Mouse (Mus musculus) thymus, adult 18-20 months (tissue): ENCODE data around the gene Slc15a3.

Experiments
- DNase-seq, 2 experiments: peaks; one replicate each; pipeline ENCODE4 v3.0.0; 2022; ENCODE audit warnings: mixed read lengths in 2 of 2

Gene Slc15a3

DNA sequence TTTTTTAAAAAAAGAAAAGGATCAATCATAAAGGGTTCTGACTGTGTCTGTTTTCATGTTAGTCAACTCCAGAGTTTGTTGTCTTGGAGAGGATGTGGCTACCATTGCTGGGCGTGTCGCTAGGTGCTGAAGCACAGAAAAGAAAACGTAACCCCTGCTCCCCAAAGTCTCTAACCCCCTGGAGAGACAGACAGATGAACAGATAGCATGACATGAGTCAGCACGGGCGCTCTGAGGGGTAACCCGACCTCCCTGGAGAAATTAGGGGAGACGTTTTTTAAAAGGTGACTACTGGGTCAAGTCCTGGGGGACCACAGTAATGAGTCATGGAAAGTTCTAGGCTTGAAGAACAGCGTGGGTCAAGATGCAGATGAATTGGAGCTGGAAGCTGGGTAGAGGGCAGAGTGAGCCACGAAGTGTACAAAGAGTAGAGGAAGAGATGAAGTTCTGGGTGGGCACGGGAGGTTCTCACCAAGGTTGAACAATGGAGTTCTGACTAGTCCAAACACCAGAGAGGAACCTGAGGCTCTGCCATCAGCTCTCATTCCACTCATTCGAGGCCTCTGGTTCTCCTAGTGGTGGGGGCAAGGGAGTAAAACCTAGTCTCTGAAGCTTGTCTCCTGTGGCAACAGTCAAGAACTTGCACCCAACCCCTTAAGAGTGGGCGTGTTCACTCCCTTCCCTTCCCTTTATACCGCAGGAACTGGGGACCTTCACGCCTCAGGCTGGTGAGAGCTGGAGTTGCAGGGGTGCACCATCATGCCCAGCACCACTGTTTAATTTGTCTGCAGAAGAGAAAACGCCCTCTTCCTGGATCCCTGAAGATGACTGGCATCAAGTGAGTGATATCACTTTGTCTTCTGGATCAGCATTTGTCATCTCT is at the start of gene Slc15a3:
Gene Slc15a3 (plus strand): TSS at position 718 of the 883 bp plus-strand sequence.
- no peak for DNase-seq

DNA sequence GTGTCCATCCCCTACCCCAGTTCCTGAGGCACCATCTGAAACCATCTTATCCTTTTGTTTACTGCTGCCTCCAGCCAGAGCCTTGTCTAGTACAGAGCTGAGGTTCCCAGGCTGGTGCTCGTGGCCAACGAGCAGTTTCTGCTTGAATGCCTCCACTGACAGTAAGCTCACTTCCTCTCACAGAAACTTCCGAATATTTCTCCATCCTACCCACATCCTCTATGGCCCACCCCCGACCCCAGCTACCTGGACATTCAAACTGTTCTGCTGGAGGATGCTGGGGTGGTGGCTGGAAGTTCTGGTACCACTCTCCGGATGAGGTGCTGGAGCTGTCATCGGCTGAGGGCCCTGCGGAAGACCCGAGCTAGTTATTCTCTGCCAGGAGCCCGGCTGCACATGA is 49.2 kb upstream of the Slc15a3 start:
- DNase-seq = no peak

DNA sequence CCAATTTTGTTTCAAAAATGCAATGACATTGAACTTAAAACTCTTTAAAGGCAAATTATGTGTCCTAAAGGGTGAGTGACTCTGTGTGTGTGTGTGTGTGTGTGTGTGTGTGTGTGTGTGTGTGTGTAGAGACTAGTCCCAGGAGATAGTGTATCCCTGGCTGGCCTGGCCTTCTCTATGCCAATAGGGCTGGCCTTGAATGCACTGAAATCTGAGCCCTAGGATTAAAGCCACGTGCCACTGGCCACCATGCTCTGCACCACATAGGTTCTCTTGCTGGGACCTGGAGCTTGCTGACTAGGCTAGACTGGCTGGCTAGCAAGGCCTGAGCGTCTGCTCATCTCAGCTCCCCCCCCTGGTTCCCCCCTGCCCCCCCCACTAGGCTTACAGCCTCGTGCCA is 46.5 kb upstream of the Slc15a3 start:
- no peak for DNase-seq

DNA sequence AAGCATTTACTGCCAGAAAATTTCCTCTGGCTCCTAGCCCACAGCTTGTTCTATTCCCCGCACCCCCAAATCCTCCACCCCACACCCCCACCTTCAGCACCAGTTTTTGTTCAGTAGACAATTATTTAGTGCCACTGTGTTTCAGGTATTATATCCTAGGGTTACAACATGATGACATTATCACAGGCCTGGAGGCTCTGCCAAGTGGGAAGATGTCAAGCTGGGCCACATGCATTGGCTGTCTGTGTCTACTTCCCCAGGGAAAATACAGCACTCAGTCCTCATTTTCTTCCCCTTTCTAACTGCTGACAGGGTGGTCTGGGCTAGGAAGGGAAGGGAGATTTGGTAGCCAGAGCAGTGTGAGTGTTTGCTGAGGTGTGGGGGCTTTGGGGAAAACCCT is 44.6 kb upstream of the Slc15a3 start:
- DNase-seq = no peak

DNA sequence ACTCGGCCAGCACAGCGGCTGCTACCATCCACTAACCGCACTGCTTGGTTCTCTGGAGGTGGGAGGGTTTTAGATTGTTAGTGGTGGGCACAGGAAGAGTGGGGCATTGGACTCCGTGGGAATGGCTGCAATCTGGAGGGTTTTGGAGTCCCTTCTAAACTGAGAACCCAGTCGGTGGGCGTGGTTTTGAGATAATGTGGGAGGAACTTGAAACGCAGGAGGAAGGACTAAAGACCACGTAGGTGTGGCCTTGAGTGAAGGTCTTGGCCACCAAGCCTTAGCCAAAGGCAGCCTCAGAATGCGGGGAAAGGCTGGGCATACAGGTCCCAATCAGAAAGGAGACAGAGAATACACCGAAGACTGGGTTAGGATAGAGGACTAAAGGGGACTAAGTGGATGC is 41.0 kb upstream of the Slc15a3 start:
- no peak for DNase-seq

DNA sequence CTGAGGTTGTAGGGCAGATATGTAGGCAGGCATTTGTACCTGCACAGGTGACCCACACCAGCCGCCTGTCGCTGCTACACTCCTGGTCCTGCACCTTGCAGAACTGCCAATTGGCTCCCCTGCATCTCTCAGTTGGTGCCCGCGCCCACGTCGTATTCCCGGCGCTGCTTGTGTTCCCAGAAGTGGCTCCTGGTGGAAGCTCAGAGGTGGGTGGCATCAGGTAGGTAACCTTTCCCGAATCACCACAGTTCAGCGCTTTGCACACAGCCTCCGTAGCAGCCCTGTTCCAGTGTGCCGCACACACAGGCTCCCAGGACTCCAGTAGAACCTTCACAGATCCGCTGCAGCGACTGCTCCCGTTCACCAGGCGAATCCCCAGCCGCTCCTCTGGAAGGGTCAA is 40.4 kb upstream of the Slc15a3 start:
- no peak for DNase-seq

DNA sequence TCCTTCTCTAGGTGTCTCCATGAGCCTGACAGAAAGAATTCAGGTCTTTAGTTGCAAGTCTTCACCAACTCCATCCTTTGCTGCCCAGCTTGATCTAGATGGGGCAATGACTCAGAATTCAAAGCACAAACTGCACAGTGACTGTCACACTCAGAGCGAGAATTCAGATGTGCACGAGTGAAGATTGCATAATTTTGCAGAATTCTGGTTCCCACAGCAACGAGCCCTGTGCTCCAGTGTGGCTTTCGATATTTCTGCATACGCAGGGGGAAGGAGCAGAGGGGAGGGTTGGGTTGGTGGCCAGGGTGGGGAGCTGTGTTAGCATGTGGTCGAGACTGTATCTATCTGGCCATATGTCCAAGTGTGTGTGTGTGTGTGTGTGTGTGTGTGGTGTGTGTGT is 38.5 kb upstream of the Slc15a3 start:
- no peak for DNase-seq

DNA sequence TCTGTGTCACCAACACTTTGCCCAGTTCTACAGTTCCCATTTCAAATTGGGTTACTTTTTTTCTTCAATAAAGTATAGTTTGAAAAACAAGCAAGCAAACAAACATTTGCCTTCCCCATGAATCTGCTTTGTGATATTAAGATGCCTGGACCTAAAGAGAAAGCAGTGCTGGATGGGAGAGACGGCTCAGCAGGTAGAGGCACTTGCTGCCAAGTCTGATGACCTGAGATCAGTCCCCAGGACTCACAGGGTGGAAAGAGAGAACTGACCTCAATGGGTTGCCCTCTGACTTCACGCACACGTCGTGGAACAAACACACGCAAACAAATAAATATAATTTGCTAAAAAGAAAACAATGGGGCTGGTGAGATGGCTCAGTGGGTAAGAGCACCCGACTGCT is 37.6 kb upstream of the Slc15a3 start:
- no peak for DNase-seq

DNA sequence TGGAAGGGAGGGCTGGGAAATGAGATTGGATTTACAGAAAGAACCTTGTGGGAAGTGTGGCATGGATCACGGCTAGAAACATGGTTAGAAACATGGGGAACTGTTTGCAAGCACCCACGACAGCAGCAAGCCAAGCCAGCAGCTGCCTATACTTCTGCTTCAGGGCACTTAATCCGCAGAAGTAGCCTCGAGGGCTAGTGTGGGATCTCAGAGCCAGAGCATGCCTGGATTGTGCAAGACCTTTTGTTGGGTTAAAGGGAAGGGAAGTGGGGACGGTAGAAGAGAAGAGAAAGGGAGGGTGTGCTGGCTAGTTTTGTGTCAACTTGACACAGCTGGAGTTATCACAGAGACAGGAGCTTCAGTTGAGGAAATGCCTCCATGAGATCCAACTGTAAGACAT is 35.8 kb upstream of the Slc15a3 start:
- no peak for DNase-seq

DNA sequence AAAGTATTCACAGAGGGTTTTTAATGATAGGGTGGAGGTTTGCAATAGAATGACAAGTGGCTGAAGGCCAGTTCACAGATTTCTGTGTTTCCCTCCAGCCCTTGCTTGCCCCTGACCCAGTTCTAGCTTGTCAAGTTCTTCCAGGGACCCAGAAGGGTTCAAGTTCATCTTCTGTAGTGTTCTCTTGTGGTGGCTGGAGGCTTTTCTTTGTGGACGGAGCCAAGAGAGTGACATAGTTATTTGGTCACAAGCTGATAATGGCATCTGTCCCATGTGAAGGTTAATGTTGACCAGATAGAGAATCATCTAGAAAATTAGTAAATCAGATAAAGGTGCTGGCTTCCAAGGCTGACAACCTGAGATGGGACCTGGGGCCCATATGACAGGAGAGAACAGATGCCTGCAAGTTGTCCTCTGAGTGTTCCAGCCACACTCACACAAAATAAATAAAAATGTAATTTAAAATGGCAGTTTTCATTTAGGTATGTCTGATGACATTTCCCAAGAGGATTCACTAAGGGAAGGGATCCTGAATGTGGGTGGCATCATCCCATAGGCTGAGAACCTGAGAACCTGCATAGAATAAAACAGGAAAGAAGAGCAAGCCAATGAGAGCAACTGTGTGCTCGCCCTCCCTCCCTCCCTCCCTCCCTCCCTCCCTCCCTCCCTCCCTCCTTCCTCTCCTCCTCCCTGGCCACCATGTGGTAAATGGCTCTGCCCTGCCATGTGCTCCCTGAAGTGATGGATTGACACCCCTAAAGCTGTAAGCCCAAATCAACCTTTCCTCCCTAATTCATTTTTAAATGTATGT is 34.5 kb upstream of the Slc15a3 start:
- no peak for DNase-seq

DNA sequence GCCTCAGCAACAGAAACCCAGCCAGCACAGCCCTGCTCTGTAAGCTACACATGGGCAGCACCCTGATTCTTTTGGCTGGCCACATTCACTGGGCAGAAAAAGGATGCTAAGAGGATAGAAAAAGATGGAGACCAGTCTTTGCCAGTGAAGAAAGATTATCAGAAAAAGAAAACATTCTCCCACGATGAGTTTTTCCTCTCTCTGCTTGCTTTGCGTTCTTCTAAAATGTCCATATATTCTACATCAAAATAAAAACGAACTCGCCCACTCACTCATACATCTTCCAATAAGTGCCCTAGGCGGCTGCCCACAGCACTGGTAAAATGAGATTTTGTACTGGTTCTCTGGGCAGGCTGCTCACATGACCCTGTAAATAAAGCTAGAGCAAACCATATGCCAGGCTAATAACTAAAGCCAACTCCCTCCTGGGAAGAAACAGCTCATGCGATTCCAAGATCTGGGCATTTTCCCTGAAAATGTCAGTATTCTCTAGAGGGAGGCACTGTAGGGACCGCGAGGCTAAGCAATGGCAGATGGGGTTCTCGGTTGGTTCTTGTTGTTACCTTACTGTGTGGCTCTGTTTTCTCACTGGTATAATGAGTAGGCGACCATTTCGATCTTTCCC is 33.8 kb upstream of the Slc15a3 start:
- DNase-seq = no peak

DNA sequence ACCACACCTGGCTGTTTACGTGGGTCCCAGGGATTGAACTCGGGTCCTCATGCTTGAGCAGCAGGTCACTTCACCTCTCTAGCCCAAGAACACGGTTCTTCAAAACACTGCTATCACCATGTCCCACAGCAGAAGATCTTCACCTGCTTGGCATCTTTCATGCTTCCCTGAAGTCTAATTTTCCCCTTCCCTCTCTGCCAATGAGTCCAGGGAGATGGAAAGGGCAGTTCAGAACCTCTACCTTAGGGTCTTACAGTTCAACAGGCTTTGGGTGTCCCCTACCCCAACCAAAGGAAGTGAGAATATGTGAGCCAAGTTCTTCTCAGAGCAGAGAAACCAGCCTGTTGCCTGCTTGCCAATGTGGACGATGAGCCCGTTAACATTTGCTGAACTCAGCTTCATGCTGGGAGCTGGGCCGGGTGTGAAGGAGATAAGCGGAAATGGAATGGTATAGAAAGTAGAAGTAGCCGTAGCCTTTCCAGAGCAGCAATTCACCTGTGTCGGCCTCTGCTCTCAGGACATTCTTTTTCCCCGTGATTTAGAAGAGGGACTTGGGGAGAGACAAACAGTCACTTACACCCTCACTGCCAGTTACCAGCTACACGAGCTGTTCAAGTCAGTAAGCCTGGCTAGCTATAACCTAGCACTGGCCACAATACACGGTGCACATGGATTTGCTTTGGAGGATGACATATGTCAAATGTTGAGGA is 30.8 kb upstream of the Slc15a3 start:
- no peak for DNase-seq

DNA sequence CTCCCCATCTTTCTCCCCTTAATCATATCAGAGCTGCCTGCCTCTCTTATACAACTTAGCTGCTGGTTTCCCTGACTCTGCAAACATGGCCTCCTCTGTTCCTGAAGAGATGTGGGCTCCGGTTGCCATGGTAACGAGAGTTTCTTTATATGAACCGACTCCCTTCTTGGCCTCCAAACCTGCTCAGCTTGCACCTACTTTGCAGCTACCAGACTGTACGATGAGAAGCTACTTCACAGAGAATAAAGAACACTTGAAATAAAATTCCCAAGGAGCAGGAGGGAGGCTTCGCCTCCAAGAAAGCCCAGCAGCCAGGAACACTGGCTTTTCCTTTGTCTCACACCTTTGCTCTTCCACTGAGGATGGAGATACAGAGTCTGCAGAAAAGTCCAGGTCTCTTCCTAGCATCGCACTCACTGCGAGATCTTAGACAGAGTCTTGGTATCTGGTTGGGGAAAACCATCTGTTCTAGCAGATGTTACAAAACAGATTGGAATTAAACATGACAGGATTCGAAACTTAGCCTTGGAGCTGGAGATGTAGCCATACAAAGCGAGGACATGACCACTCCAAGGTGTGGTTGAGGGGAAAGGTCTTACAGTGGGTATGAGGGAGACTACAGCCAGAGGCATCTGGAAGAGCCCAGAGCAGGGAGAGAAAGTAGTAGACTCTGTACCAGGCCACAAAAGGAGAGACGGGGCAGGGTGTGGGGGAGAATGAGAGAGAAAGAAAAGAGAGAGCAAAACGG is 29.9 kb upstream of the Slc15a3 start:
- DNase-seq = no peak

DNA sequence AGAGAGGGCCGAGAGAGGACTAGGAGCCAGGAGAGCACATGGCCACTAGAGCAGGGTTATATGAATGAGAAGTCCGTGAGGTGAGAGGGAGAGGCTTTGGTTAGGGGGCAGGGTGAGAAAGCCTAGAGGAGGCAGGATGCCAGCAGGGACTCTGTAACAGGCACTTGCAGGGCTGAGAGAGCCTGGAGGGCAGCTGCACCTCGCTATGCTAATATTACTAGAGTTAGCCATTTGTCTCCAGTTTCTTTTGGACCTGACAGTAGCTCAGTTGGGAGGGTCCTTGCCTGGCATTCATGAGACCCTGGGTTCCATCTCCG is 29.4 kb upstream of the Slc15a3 start:
- no peak for DNase-seq

DNA sequence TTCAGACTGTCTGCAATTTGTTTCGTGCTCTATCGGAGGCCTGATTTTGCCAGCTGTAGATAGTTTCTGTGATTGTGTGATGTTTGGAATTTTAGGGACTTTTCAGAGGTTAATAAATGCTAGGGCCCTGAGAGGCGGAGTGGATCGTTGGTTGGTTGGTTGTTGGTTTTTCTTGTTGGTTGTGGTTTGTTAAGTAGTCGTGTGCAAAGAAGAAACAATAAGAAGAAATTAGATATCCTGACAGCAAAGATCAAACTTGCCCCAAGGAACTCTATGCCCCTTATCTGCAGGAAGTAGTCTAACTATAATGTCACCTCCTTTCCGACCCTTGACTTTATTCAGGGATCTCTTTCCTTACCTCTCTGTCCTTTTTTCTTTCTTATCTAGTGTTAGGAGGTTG is 28.1 kb upstream of the Slc15a3 start:
- no peak for DNase-seq

DNA sequence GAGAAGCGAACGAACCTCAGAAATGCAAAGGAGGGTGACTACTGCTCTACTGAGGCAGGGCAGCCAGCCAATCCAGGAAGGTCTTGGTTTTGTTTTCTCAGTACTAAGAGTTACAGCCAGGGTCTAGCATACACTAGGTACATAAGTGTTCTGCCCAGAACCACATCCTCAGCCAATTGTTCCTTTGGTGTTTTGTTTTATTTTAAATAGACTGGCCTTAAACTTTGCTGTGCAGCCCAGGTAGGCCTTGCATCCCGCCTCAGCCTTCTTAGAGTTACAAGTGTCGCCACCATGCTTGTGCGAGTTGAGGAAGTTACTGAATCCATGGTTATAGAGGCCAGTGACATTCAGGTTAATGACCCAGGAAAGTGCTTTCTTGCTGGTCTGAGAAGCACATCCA is 26.5 kb upstream of the Slc15a3 start:
- DNase-seq = no peak

DNA sequence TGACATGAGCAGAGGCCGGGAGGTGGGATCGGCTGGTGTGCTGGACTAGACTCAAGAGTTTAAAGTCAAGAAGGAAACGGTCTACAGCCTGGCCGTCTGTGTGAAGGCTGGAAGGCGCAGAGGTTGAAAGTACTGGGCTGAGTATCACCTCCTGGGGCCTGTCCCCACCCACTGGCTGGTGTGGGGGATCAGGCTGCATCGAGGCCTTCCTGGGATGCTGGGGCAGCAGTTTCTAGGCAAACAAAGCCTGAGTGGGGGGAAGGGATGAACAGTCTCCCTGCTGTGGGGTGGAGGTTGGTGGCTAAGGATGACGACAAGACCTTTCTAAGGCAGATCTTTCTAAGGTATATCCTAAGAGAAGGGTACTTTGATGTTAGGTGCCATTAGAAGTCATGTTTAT is 25.6 kb upstream of the Slc15a3 start:
- no peak for DNase-seq

DNA sequence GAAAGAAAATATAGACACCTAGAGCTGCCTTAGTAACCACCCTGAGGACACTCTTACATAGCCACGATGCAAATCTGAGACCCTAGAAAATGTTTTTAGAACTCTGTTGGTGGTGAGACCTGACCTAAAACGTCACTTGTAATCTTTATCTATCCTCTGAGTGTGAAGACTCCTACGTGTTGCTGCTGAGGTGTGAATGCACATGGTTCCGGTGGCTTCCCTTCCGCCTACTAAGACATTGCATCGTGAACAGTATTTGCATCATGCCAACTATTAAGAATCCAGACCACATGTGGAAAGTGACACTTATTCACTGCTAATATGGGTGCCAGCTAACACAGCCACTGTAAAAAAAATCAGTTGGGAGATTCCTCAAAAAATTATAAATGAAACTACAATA is 23.7 kb upstream of the Slc15a3 start:
- no peak for DNase-seq

DNA sequence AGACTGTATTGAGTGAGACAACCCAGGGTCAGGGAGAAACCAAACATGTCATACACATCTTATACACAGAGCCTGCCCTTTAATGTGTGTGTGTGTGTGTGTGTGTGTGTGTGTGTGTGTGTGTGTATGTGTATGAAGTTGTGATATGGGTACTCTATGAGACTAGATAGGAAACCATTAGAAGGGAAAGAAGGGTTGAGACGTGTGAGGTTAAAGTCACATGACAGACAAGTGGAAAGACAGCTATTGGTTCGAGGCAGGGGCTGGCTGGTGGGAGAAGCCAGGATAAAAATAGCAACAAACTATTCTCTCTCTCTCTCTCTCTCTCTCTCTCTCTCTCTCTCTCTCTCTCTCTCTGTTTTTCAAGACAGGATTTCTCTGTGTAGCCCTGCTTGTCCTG is 23.1 kb upstream of the Slc15a3 start:
- DNase-seq = no peak

DNA sequence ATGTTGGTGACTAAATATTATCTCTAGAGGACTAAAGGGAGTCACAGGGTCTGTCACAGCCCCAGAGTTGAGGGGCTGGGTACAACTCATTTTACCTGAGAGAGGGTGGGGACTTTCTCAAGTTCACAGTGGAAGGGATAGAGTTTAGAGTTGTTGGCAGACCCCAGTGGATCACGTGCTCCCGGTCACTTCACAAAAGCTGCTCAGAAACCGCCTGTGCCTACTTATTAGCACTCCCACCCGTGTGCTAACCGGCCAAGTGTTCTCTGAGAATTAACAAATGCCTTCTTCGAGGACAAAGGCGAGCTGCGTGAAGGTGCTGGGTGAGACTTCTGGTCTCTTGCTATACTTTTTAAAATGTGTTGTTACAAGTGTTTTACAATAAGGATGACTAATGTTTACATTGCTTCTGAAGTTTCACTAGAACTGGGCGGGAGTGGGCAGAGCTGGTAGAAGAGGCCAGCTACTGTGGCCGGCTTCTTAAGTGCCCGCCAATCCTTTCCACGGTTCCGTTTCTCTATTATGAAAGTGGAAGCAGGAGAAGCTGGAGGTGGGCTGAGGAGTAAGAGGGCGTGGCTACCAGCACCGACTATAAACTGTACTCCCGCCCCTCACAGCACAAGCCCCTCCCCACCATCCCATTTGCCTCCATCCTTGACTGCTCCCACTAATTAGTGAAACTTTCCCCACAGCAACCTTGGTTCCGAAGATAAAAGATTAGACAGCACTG is 21.1 kb upstream of the Slc15a3 start:
- no peak for DNase-seq

DNA sequence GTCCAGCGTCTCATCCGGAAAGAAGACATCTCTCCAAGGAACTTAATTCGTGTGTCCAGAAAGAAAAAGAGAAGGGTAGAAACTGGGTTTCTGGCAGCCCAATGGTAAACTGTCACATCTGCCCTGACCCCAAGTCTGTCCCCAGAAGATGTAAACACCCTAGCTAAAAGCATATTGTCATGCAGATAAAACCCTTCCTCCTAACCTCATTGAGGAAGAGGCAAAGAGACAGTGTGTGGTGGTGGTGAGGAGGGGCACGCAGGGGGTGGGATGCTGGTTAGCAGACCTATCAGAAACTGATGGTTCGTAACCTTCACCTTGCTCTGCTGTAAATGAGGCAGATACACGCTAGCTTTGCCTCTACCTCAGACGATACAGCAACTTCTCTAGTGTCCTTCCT is 18.2 kb upstream of the Slc15a3 start:
- DNase-seq = no peak

DNA sequence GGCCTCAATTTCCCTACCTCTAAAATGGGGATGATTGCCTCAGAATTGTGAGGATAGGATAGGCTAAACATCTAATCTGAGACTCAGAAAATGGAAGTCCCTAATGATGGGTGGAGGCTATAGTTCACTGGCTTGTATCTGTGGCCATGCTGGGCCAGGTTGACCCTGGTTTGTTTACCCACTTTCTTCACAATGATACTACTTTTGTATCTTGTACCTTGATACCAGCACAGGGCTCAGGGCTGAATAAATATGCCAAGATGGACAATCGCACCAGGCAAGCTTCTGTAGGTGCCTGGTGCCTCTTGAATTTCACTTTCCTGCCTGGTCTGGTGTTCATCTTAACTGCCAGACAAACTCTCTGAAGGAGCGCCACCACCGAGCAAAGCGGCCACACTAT is 17.0 kb upstream of the Slc15a3 start:
- no peak for DNase-seq
